Mouse (Mus musculus) hindbrain, embryonic 11.5 days (tissue): ENCODE results near the gene Hoxa11. TPM values are rescaled to one million over a fixed set of nuclear protein-coding genes. Genes with fewer than 3 reads are reported as not detected.
A peak's percentile ranks its signal among the peaks of the same experiment; 100 is the strongest.

Source experiments
- ATAC-seq: fragments of 200-750 bp; cut with Nextera tagmentation; 2 replicates; pipeline ENCODE4 v1.8.0; 2017; ENCODE audit warnings: mild to moderate bottlenecking, moderate TSS enrichment, moderate library complexity; ENCODE audit not compliant: low FRiP score
- DNase-seq: peaks from one replicate; pipeline ENCODE4 v3.0.0-alpha.2; 2015; ENCODE audit warnings: low spot score
- H3K27ac ChIP-seq: fragments of 300-500 bp; sonication (generic); 2 replicates; pipeline ENCODE4 v1.5.1; 2014; ENCODE audit warnings: mild to moderate bottlenecking, low read depth, low read length
- H3K27me3 ChIP-seq: fragments of 300-500 bp; sonication (generic); 2 replicates; pipeline ENCODE4 v1.6.1; 2014; ENCODE audit warnings: mild to moderate bottlenecking, low read length, moderate library complexity, mixed read lengths; ENCODE audit not compliant: control insufficient read depth, insufficient read depth
- H3K36me3 ChIP-seq: fragments of 300-500 bp; sonication (generic); 2 replicates; pipeline ENCODE4 v1.6.1; 2014; ENCODE audit warnings: mild to moderate bottlenecking, low read length, moderate library complexity, mixed read lengths; ENCODE audit not compliant: control insufficient read depth, insufficient read depth
- H3K4me1 ChIP-seq: fragments of 300-500 bp; sonication (generic); replicated peaks from 2 replicates; pipeline ENCODE4 v1.6.1; 2014; ENCODE audit warnings: low read length, mixed read lengths; ENCODE audit not compliant: control insufficient read depth, insufficient read depth
- H3K4me2 ChIP-seq: fragments of 300-500 bp; sonication (generic); replicated peaks from 2 replicates; pipeline ENCODE4 v1.6.1; 2014; ENCODE audit warnings: mild to moderate bottlenecking, low read depth, low read length
- H3K4me3 ChIP-seq: fragments of 300-500 bp; sonication (generic); 2 replicates; pipeline ENCODE4 v1.5.1; 2014; ENCODE audit warnings: low read depth, low read length
- H3K9ac ChIP-seq: fragments of 300-500 bp; sonication (generic); 2 replicates; pipeline ENCODE4 v1.6.1; 2014; ENCODE audit warnings: low read depth, low read length
- H3K9me3 ChIP-seq: fragments of 300-500 bp; sonication (generic); 2 replicates; pipeline ENCODE4 v1.6.1; 2016; ENCODE audit warnings: low read length; ENCODE audit not compliant: control insufficient read depth
- WGBS: fragments of 180-500 bp; shearing (Covaris S2); extraction: QIAGEN DNeasy Blood & Tissue Kit; methylation state at CpG from one replicate; pipeline ENCODE4 v1.1.7; 2014; 5-methylcytosine and 5-hydroxymethylcytosine counted together
- polyA plus RNA-seq: library from polyadenylated mRNA; unstranded; fragments of >200 nt; fragmentation: Nextera tagmentation; extraction: Ambion mirVana; gene quantifications from 2 replicates; pipeline ENCODE4 v1.2.1, GENCODE M21; 2014

Gene Hoxa11
- polyA plus RNA-seq, 1 experiment from 2014 or later: not detected

DNA sequence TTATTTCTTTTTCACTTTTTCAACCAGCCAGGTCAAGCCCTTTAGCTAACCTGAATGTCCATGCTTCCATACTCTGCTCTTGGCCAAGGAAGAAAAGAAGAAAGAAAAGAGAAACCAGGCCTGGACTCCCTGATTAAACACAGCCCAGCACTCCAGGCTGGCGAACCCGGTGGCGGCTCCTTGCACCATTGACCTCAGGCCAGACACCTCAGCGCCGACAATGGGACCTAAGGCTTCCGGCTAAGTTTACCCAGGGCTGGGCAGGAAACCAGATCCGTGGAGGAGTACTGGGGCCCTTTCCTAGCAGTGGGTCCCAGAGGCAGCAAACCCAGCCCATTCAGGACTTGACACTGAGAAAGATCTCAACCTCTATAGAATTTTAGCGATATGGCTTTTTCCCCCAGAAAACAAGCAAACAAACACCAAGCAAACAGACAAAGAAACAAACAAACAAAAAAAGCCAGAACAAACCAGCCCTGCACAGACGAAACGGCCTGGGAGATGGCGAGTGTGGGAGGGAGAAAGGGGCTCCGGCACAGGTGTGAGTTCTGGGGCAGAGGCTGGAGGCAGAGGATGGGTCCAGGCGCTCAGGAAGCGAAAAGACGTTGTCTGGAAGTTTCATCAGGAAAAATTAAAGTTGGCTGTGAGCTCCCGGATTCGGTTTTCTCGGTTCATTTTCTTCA is 13.6 kb downstream of the Hoxa11 start:
- Histone ChIP-seq H3K27ac (no peak overlapping the region), H3K4me2 (no peak overlapping the region)

DNA sequence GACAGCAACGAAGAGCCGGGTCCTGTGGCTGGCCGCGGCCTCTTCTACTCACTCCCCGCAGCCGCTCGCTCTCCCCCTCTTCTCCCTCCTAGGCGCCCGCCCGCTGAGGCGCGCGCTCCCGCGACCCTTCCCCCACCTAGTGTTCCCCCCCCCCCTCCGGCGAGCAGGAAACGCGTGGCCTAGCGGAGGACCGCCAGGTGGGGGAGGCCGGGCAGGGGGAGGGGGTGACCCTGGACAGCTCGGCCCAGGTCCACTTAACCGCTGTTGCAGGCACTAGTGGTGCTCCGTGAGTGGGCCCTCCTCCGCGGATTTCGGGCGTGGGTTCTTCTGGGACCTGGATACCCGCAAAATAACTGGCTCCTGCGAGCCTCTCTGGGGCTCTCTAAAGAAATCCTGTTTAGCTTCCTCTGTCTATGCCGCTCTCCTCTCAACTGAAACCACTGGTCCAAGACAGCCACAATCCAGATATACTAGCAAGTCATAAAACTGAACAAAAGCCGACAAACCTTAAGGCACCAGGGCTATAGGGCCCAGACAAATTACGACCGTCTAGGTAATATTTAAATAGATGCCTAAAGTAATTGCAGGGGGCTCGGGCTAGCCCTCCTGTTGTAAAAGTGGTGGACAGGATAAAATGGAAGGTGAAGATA is 15.0 kb downstream of the Hoxa11 start, which contains the start of gene Hoxa9:
Gene Hoxa9 (minus strand): TSS at position 574 of the 650 bp plus-strand sequence.
- DNase-seq (peak; percentile 65), ATAC-seq (no peak)
- 0 out of 2 replicates have a peak, but pooled peaks cover 3% of the 10 kb centered on the region for H3K4me1 ChIP-seq
- H3K27me3 ChIP-seq: peaks cover 92% of the 10 kb centered on the region
- no peaks in the 10 kb centered on the region for H3K36me3 ChIP-seq
- no peak within 1 kb of the TSS for H3K27ac ChIP-seq
- H3K9me3 ChIP-seq: no peaks in the 10 kb centered on the region
- no peak within 1 kb of the TSS for H3K9ac ChIP-seq
- H3K4me2 ChIP-seq: no peak within 1 kb of the TSS
- WGBS: under 1% methylated on average over 22 of the region's 36 CpGs
- H3K4me3 ChIP-seq: no peak within 1 kb of the TSS

More for the DNA sequence above, 13.6 kb downstream of the Hoxa11 start:
- Histone ChIP-seq H3K27me3 (peaks cover 93% of the 10 kb centered on the region), H3K9me3 (no peaks in the 10 kb centered on the region), H3K4me3 (no peak overlapping the region), H3K9ac (no peak overlapping the region), H3K36me3 (no peaks in the 10 kb centered on the region), H3K4me1 (0 out of 2 replicates have a peak, but pooled peaks cover 3% of the 10 kb centered on the region)
- DNase-seq (peak; percentile 61), ATAC-seq (no peak)
- under 1% methylated on average over 18 of the region's 18 CpGs for WGBS

DNA sequence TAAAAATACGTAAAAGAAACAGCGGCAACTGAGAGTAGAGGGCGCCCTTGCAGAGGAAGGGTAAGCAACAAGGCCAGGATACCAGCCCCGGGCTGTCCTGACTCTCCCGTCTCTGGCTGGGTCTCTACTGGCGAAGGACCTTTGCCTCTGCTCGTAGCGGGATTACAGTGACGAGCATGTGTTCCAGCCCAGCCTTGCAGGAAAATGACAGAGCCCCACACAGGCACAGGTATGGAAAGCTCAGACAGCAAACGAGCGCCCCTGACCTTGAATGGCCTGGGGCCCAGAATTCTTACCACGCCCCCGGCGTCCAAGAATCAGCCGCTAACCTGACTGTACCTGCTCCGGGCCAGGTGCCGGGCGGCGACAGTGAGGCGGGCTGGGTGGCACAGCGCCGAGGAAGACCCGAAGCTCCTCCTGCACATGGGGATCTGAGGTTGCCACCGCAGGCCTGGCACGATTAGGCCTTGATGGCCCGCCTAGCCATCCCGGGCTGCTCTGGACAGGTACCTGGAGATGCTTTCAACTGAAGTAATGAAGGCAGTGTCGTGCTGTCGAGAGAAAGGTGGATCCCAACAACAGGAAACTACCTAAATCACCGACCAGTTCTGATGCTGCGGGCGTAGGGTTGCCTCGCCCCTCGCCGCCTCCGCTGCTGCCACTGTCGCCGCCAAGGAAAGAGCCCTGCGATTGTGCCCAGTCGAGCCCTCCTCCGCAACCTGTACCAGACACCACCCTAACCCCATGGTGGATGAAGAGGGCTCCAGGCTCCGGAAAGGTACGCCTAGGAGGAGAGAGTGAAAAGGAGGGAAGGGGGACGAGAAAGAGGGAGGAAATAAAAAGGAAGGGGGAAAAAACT is 15.8 kb downstream of the Hoxa11 start:
- DNase-seq (peak; percentile 64), ATAC-seq (no peak)
- Histone ChIP-seq H3K36me3 (no peaks in the 10 kb centered on the region), H3K9me3 (no peaks in the 10 kb centered on the region), H3K27ac (no peak overlapping the region), H3K9ac (no peak overlapping the region), H3K27me3 (peaks cover 92% of the 10 kb centered on the region), H3K4me2 (no peak overlapping the region), H3K4me3 (no peak overlapping the region), H3K4me1 (0 out of 2 replicates have a peak, but pooled peaks cover 3% of the 10 kb centered on the region)
- 2% methylated on average over 42 of the region's 44 CpGs for WGBS

DNA sequence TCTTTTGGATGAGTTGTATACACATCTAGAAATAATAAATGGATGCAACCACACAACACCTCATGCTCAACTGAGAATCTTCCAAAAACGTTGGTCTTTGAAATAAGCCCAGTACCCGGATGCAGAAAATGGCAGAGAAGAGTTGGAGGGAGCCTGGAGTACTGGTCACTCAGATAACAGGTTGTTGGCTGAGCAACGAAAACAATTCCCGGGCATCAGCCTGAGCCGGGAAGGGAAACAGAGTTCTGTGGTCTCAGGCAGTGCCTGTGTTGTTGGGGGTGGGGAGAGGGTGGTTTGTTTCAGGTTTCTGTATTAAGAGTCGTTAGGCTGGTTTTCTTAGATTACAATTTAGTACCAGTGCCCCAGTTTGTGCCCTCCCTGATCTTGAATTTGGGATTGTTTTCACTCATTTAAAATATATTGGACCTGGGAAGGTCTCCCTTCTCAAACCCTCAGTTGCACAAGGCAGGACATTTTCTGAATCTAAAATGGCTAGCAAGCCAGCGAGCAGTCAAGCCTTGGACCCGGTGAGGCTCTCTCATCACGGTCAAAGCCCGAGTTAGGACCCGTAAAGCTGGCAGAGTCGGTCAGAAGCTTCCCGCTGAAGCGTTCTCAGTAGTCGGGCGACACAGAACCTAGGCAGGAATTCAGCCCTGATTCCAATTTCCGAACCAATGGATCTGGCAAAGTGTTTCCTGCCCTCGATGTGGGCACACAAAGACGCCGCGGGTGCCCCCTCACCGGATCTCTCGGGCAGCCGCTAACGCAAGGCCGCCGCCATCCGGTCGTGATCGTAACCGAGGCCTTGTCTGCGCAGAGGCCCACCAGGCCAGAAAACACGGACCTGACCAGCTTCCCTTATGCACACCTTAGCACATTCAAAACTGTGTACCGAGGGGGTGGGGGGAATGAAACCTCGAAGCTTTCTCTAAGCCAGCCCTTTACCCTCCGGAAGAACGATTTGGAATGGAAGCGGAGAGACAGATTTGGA is 16.8 kb downstream of the Hoxa11 start:
- H3K27me3 ChIP-seq: peaks cover 90% of the 10 kb centered on the region
- no peaks in the 10 kb centered on the region for H3K9me3 ChIP-seq
- no peak for ATAC-seq
- H3K4me2 ChIP-seq: no peak overlapping the region
- no peaks in the 10 kb centered on the region for H3K36me3 ChIP-seq
- H3K27ac ChIP-seq: no peak overlapping the region
- no peaks in the 10 kb centered on the region for H3K4me1 ChIP-seq
- H3K4me3 ChIP-seq: no peak overlapping the region
- H3K9ac ChIP-seq: no peak overlapping the region
- under 1% methylated on average over 38 of the region's 38 CpGs for WGBS
- peak; percentile 75 for DNase-seq

DNA sequence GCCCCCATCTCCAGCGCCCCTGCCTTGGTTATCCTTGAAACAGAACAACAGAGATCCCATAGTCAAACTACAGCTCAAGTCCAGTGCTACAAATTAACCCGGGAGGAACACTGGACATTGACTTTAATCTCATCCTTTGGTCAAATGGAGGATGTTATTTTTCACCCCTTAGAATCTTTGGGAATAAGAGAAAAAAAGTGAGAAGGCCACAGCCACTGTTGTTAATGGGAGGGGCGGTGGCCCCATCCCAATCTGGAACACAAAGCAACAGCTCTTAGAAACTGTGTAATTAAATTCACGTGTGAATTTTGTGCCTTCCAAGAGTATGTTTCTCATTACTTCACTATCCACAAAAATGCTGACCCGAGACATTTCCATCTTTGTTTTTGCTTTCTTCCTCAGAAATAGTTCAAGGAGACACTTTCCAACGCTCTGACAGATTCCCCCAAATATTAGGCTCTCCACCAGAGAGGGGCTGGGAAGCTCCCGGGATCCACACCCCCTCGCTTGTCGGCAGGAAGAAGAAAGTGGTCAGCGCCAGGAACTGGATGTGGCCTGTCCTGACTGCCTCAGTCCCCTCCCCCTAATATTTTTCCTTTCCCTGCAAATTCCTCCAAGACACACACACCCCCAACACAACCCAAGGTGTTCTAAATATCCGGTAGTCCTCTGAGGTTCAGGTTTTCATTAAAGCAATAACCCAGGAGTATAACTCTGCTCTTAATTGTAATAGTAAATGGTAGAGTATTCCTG is 18.0 kb downstream of the Hoxa11 start:
- no peak overlapping the region for H3K9ac ChIP-seq
- H3K4me2 ChIP-seq: no peak overlapping the region
- 2% methylated on average over 11 of the region's 11 CpGs for WGBS
- ATAC-seq: no peak
- DNase-seq: no peak
- no peak overlapping the region for H3K4me3 ChIP-seq
- H3K4me1 ChIP-seq: no peaks in the 10 kb centered on the region
- H3K36me3 ChIP-seq: no peaks in the 10 kb centered on the region
- H3K9me3 ChIP-seq: no peaks in the 10 kb centered on the region
- H3K27me3 ChIP-seq: peaks cover 90% of the 10 kb centered on the region
- no peak overlapping the region for H3K27ac ChIP-seq

DNA sequence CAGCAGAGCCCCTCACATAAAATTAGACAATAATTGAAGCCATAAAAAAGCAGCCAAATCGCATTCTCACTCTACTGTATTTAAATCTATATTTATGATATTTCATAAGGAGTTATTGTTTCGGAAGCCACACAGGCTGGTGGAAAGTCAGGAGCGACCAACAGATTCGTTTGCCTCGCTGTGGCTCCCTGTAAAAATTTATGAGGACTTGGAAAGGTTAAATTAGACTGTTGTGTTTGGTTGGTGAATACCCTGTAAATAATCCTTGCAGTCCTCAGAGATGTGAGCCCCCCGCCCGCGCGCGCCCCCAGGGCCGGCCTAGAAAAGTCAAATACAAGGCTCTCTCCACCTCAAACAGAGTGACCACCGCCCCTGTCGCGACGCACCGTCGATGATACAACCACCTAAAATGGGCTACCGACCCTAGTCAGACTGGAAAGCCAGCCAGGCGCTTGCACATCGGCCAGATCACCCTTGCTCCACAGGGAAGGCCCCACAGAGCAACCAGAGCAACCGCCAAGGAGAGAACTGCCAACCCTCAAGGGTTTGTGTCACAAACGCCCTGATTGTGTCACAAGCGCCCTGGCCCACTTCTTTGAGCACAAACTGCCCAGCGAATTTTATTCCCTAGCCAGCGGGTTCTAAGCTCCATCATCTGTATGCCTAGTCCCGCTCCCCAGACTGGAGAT is 18.9 kb downstream of the Hoxa11 start:
- H3K36me3 ChIP-seq: no peaks in the 10 kb centered on the region
- no peak for ATAC-seq
- no peaks in the 10 kb centered on the region for H3K9me3 ChIP-seq
- DNase-seq: peak; percentile 68
- H3K9ac ChIP-seq: no peak overlapping the region
- no peak overlapping the region for H3K4me2 ChIP-seq
- H3K27ac ChIP-seq: no peak overlapping the region
- peaks cover 90% of the 10 kb centered on the region for H3K27me3 ChIP-seq
- H3K4me3 ChIP-seq: no peak overlapping the region
- 2% methylated on average over 26 of the region's 26 CpGs for WGBS
- H3K4me1 ChIP-seq: no peaks in the 10 kb centered on the region; the same call in 1 of the 2 replicates
